Mouse (Mus musculus) induced T-regulatory cell, adult 2 months (primary cell): ENCODE measurements around the gene Mgat5b.

ENCODE experiments used
- DNase-seq: peaks from one replicate; pipeline ENCODE4 v3.0.0-alpha.2; 2012; ENCODE audit warnings: low read depth

Gene Mgat5b

DNA sequence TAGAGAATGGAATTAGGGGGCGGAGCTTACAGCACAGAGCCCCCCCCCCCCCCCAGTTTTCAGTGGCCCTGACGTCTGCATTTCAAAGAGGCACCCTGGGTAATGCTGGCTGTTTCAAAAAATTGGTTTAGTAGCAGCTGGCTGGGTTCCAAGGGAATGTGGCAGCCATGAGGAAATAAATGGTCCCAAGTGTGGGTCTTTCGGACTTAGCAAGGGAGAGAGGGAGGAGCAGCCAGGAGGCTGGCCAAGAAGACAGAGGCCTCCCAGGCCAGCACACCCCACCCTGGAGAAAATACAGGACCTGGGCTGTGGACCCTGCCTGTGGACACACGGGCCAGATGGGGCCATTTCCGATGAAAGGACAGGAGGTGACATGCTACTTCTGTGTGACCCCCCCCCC, 61.6 kb downstream of the Mgat5b start:
- DNase-seq: no peak

DNA sequence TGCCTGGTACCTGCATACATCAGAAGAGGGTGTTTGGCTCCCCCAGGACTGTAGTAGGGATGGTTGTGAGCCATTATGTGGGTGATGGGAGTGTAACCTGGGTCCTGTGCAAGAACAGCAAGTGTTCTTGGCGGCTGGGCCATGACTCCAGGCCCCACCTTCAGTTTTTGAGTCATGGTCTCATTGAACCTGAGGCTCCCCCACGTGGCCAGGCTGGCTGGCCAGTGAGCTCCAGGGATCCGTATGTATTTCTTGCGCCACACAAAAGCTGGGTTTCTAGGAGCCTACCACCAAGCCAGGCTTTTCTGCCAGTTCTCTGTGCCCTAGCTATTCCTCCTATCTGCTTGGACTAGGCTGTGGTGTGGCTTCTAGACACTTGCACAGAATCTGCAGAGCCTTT, 63.9 kb downstream of the Mgat5b start:
- DNase-seq: no peak

DNA sequence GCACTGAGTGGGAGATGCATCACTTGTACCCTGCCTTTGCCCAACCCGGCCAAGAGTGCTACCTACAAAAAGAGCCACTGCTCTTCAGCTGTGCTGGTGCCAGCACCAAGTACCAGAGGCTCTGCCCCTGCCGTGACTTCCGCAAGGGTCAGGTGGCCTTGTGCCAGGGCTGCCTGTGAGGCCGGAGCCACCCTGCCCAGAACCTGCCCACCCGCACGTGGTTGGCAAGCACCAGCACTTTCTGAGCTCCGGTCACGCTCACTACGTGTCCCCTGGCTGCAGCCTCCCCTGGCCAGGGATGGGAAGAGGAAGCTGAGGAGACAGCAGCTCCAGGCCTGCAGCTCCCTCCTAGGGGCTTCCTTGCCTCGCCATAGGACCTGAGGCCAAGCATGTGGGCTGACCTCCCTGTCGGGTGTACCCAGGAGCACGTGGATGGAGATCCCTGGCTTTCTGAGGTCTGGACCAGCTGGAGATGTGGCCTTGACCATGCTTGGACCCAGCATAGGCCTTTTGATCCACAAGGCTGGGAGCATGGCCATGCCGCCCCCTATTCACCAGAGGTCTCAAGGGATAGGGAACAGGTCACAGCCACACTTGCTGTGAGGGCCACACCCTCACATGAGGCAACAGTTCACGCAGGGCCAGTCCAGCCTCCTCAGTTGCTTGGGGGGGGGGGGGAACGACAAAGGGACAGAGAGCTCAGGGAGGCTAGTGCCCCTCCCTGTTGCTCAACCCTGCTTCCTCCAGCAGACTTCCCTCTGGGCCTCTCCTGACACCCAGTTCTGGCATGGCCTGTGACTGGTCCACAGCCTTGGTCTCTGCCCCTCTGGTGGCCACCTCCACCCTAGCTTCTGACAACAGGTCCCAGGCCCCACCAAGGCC, 67.1 kb downstream of the Mgat5b start:
- DNase-seq: no peak

DNA sequence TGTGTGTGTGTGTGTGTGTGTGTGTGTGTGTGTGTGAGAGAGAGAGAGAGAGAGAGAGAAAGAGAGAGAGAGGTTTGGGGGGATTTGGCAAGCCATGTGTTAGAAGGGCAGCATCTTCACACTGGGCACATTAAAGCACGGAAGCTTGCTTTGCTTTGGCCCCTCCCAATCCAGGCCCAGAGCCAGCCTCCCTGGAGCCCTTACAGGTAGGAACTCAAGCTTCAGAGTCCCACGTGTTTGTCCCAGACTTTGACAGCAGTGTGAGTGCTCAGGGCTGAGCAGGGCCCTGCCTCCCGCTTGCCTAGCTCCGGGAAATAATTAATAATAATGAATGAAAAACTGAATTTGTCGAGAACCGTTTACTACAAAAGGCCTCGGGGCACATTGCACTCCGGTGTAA, 69.5 kb downstream of the Mgat5b start:
- no peak for DNase-seq

DNA sequence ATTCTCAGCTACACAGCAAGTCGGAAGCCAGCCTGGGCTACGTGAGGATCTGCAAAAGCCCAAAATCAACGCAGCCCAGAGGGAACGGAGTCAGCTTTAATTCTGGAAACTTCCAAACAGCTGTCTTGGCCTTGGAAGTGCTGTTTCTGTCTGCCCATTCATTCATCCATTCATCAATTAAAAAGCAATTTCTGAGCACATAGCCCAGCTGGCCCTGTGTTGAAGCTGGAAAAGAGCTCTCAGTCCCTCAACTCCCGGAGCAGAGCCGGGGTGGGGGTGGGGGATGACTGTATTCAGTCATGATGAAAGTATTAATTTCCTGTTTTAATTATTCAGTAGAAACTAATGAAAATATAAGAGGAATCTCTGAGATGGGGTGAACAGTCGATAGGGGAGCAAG, 71.6 kb downstream of the Mgat5b start:
- no peak for DNase-seq

DNA sequence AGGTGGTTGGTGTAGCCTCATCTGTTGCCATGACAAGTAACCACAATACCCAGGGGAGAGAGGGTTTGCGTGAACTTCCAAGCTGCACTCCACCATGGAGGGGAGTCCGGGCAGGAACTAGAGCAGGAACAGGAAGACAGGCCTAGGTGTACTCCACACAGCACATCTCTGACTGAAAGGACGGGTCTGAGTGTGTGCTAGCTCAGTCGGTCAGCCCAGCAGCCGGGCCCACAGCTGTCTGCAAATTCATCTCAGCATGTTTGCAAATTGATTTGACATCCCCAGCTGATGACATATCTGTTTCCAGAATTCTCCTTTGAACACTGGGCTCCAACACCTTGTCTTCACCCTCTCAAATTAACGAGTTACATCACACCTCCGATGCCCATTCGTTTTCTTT, 72.7 kb downstream of the Mgat5b start:
- DNase-seq: no peak

DNA sequence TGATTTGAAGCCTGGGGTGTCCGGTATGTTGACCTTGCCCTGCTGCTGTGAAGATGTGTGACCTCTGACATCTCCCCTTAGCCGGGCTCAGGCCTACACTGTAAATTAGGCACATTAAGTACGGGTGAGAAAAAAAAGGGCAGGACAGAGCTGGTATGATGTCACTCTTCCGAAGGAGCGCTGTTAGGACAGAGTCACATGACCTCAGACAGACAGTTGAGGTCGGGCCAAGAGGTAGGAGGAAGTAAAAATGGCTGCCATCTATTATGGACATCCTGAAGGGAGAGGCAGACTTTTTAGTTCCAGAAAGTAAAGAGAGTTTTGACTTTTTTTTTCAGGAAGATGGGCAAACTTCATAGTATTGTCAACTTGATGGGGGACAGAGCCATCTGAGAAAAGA, 73.3 kb downstream of the Mgat5b start:
- DNase-seq: no peak

DNA sequence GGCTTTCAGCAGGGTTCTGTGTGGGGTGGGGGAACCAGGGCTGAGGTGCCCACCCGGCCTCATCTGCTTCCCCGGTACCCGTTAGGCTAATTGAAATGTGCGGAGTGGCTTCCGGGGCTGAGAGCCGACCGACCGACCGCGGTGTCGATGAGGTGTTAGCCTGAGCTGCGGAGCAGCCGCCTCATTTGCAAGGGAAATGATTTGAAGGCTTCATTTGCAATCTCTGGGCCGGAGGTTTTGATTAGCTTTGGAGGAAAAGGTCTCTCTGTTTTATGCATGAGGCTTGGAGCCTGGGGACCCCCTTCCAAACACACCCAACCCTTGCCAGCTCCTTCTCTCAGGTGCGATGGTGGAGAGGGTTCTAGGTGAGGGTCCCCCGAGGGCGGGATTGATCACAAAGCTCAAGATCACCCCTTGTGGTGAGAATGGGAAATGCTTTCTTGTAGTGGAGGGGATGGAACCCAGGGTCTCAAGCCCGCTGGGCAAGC, 75.5 kb downstream of the Mgat5b start:
- peak; percentile 54 for DNase-seq

DNA sequence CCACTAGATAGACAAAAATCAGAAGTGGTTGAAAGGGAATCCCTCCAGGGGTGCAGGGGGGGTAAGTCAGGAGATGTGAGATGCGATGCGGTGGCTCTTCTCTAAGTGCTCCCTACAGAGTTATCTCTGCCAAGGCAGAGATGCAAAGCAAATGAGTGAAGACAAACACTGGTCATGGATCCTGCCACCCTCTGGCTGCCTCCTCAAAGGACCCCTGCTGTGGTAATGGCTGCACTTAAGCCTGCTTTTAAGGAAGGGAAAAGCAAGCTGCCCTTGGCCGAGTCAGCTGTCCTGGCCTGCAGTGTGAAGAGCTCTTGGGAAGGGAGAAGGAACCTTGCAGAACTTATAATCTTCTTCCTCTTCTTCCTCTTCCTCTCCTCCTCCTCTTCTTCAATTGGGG, 78.3 kb downstream of the Mgat5b start:
- DNase-seq: no peak

DNA sequence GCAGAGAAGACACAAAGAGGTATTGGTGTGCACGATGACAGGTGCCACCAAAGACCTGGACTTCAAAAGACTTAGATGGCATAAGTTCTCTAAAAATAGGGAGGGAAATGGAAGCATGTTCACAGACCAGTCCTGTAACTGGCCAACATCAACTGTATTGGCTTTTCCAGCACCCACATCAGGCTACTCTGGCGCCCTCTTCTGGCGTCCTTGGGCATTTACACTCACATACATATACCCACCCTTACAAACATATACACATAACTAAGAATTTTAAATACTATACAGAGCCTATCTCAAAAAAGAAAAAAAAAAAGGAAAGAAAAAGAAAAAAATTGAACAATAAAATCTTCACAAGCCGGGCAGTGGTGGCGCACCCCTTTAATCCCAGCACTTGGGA, 80.3 kb downstream of the Mgat5b start:
- peak; percentile 34 for DNase-seq

DNA sequence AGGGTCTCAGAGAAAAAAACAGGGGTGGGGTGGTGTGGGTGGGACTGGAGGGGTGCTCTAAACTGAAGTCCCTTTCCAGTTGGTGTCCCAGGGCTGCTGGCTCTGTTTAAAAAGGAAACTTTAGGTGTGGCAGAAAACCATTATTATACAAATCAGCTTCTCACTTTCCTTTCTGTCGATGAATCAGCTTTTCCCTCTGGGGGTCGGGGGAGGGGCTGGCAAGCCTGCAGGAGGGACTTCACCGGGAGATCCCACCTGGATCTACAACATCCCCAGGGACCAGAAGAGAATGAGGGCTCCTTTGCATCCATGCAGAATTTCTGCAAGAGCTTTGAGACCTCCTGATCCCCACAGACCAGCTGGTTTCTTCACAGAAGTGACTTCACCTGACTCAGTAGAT, 81.6 kb downstream of the Mgat5b start:
- DNase-seq: no peak

DNA sequence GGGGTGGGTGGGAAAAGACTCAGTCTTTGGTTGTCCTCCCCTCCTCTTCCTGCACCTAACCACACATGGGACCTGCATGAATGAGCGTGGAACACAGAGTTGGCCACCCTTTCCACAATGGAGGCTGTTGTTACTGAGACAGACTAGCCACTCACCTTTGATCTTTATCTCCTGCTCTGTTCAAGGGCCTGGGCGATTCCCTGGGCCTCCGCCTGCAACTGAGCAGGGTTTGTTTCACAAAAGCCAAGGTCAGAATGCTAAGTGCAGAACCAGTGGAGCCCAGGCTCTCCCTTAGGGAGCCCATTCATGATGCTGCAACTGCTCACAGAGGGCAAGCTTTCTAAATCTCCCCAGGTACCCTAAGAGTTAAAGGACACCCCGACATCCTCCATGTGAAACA, 83.1 kb downstream of the Mgat5b start:
- no peak for DNase-seq

DNA sequence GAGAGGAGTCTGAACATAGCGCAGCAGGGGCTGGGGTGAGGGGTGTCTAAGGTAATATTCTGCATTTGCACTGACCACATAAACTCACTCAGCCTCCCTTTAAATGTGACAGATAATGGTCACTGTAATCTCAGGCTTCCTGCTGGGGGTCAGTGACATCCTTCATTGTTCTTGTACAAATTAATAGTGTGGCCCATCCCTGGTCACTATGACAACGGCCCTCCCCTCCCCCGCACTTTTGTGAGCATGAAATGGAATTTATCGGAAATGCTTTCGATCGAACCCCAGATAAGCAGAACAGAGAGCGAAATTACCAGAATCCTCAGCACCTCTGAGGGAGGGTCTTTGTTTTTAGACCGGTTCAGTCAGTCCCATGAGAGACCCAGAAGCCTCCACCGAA, 84.8 kb downstream of the Mgat5b start:
- no peak for DNase-seq

DNA sequence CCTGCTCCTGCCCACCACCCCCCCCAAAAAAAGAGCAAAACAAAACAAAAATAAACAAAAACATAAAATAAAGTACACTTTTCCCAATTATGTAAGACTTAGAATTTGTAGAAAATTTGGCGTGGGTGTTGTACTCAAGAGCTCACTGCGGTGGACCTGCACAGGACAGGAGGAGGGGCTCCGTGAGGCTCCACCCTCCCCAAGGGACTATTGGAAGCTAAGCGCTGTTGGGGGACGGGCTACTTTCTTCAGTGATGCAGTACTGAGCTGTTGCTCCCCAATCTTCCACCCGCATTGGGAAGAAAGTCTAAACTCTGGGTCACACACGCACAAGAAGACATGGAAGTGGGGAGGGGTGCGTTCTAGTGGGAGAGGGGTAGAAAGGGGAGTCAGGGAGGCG, 85.6 kb downstream of the Mgat5b start:
- DNase-seq: no peak

DNA sequence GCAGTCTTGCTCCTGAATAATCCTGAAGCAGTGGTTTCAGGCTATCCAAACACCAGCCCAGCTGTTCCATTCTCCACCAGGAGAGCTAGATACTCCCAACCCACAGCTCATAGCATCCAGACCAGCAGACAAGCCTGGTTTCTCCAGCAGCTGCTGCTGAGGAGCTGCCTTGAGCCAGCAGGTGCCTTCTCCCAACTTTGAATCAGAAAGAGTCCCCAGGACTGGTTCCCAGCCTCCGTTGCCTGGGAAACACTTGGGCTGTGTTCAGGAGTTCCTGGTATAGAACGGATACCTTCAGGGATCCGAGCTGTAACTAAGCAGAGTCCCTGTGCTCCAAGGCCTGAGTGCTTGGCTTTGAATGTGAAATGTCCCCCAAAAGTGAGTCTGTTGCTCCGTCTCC, 98.8 kb downstream of the Mgat5b start:
- no peak for DNase-seq

DNA sequence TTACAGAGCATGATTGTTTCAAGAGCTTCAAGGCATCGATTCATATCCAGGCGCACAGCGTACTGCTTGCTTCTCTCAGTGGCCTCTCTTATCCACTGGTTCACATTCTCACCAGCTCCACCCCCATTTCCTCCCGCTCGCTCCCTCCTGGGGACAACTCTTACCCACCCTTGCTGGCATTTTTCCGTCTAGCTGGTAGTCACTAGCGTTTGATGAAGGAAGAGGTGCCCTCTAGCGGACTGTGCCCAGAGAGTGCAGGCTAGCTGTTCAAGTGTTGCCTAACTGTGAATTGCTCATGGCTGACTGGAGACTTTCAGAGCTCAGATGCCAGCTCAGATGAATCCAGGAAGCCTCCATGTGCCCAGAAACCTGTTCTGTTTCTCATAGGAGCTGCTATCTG, 99.7 kb downstream of the Mgat5b start:
- DNase-seq: peak; percentile 77

DNA sequence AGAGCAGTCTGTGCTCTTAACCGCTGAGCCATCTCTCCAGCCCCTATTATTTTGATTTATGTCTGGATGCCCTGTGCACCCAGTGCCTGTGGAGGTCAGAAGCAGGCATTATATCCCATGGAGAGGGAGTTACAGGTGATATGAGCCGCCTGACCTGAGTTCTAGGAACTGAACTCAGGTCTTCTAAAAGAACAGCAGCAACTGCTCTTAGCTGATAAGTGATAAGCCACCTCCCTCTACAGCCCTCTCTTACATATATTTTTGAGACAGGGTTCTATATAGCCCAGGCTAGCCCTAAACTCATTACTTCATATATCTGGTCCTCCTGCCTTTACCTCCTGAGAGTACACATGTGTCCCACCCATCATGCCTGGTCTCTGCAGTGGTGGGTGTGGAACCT, 102.4 kb downstream of the Mgat5b start:
- no peak for DNase-seq

DNA sequence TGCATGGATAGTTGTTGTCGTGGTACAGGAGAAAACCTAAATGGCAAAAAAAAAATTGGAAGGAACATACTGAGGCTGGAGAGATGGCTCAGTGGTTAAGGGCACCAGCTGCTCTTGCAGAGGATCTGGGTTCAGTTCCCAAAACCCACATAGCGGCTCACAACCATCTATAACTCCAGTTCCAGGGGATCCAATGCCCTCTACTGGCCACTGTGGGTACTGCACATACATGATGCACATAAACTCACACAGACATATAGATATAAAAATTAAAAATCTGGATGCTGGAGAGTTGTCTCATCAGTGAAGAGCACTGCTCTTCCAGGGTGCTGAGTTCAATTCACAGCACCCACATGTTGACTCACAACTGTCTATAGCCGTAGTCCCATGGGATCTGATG, 104.9 kb downstream of the Mgat5b start:
- peak; percentile 23 for DNase-seq

DNA sequence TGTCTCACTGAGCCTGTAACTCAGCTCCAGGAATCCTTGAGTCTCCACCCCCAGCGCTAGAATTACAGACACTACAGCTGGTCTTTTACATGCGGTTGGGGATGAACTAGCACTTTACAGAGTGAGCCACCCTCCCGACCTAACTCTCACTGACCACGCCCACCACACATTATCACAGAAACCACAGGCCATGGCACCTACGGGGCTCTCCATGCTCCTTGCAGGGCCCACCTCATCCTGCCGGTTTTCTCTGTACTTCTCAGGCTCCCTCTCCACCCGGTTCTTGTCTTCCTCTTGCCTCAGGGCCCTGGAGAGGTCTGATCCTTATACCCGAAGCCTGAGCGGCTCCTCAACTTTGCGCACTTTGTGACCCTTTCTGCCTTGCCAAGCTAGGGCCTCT, 109.0 kb downstream of the Mgat5b start:
- no peak for DNase-seq

DNA sequence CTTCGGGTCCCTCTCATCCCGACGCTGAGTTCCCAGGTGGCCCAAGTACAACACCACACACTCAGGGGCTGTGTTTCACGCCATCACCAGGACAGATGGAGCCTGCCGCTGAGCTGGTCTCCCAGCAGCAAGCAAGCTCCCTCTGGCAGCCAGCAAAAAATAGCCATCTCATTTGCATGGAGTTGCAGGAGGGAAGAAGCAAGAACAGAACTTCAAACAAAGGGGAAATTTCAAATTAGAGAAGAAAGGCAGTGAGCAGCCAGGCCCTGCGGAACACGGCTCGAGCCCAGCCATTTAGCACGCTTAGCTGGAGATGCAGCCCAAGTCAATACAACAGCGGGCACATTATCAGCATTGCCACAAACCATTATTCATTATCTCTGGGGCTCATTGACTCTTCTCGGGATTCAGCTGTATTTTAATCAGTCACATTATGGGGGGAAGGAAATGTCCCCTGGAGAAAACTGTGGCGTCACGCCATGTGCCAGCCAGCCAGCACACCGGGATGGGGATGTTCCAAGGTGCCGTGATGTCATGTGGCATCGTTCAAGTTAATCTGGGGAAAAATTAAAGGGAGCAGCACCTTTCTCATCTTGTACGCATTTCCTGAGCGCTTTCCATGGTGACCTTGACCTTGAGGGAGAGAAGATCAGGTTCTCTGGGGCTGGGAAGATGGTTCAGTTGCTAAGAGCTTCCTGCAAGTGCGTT, 110.4 kb downstream of the Mgat5b start:
- no peak for DNase-seq

DNA sequence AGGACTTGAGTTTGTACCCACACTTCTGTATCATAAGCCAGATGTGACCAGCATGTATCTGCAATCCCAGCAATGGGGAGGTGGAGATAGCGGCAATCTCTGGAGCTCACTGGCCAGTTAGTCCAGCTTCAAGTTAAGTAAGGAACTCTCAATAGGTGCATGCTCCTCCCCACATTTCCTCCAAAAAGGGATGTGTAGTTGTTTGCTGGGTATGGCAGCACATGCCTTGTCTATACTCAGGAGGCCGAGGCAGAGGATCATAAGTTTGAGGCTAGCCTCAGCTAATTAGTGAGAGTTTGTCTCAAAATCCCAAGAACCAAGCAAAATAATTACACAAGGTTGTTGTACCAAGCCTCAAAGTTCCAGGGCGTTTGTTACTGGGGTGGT, 110.9 kb downstream of the Mgat5b start:
- DNase-seq: no peak

DNA sequence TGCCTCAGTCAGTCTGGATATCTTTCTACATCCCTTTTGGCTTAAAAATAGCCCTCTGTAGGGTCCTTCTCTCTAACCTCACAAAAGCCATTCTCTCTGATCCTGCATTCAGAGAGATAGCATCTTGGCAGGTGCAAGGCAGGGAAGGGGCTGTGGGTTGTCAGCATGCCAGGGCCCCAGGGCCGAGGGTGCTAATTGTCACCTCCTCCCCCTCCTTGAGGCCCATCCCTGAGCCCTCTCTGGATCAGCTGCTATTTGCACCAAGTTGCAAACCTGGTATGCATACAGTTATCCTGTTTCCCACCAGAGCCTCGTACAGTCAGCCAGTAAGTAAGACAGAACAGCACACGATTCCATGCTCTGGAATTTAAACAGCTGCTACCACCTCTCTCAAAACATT, 111.4 kb downstream of the Mgat5b start:
- no peak for DNase-seq

DNA sequence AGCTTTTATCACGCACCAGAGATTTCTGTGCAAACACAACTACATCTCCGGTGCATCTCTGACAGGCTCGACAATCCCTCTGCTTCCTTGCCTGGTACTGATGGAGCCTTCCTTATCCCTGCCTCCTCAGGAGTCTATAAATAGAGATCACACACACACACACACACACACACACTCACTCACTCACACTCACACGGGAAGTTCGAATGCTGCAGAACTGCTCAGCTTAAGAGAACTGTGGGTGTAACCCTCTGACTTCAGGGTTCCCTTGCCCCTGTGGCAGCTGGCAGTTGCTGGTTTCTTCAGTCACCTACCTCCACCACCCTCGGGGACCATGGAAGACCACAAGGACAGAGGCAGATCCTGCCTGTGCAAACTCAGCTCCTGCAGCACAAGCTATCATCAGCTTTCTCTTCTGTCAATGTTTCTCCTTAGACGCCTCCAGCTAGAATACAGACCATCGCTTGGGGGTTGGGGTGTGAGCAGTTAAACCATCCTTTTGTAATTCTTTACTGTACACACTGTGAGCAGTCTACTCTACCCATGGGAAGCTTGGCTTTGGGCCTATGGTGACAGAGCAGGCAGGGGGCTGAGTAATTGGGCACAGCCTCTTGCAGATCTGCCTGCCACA, 111.9 kb downstream of the Mgat5b start:
- no peak for DNase-seq
